Mouse (Mus musculus): Measurements from ENCODE around the gene St6galnac5. TPM values are rescaled to one million over a fixed set of nuclear protein-coding genes. Genes with fewer than 3 reads are reported as not detected.

The St6galnac5 gene
- polyA plus RNA-seq, 1 experiment from 2014 or later: 0.66 TPM

DNA sequence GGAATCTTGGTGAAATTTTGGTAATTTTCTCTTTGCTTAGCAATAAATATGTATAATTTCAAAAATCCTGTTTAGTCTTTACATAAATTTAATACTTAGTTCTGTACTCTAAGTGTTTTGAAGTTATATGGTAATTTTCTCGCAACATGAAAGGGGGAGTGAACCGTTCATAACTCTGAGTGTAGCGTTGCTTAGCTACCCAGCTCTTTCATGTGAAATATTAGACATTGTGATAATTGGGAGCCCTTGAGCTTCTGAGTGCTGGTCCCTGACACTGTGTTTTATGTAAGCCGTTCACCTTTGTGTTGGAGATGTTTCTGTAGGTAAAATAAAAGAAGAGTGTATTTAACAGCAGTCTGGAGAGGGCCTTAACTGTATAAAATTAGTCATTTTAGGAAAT lies 202.2 kb downstream of the St6galnac5 start:
- WGBS: 91% methylated on average over 4 of the region's 4 CpGs
- no peaks in the 10 kb centered on the region for H3K27me3 ChIP-seq (ENCODE audit: low read depth, poor library complexity, severe bottlenecking)

DNA sequence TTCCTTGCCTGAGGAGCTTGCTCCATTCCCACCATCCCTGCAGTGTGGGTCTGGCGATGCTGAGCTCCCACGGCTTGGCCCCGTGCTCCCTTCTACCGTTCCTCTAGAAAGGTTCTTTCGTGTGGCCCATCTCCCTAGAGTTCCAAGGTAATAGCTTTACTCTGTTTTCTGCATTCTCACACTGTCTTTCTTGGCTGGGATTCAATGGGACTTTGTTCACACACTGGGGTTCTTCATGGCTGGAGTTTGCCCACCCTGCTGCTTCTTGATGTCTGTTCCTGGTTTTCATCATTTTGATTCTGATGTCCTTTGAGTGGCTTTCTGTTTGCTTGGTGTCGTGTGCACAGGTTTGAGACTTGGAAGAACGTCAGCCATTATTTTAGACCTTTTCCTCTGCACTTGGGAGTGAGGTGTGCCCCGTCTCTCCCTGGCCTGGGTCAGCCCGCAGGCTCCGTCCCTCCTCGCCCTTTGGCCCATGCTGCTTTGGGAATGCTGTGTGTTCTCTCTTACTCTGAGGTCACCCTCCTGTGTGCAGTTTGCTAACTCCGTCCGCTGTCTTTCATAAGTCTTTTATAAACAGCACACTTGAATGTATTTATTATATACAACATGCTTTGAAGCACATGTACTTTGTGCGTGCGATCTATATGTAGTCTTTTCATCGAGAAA lies 205.0 kb downstream of the St6galnac5 start:
- no peak for DNase-seq (ENCODE audit: low spot score)
- Histone ChIP-seq H3K9me3 (replicated peaks) (no peaks in the 10 kb centered on the region), H3K27me3 (ENCODE audit: low read depth, poor library complexity, severe bottlenecking) (no peaks in the 10 kb centered on the region), H3K36me3 (no peaks in the 10 kb centered on the region), H3K27ac (no peak overlapping the region), H3K4me1 (no peaks in the 10 kb centered on the region), H3K4me3 (no peak overlapping the region)
- 86% methylated on average over 16 of the region's 16 CpGs for WGBS

More for the DNA sequence above, 202.2 kb downstream of the St6galnac5 start:
- Histone ChIP-seq H3K36me3 (no peaks in the 10 kb centered on the region), H3K9me3 (replicated peaks) (no peaks in the 10 kb centered on the region), H3K4me3 (no peak overlapping the region), H3K27ac (no peak overlapping the region), H3K4me1 (no peaks in the 10 kb centered on the region)
- DNase-seq (ENCODE audit: low spot score): no peak

DNA sequence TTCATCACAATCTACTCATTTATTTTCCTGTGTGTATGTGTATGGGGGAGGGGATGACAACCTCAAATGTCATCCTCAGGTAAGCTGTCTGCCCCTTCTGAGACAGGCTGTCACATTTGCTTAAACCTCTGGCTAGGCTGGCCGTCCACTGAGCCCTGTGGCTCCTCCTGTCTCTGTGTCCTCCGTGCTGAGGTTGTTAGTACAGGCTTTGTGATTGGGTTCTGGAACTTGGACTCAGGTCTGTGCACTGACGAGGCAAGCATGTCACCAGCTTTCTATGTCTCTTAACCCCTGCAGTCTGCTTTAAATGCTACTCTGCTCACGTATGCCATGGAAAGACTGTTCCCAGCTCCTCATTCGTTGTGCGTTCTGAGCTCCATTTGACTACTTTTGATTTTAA lies 205.7 kb downstream of the St6galnac5 start:
- WGBS: 79% methylated on average over 6 of the region's 6 CpGs
- no peak overlapping the region for H3K27ac ChIP-seq
- H3K36me3 ChIP-seq: no peaks in the 10 kb centered on the region
- no peaks in the 10 kb centered on the region for H3K4me1 ChIP-seq
- no peak for DNase-seq (ENCODE audit: low spot score)
- H3K9me3 ChIP-seq (replicated peaks): no peaks in the 10 kb centered on the region
- no peak overlapping the region for H3K4me3 ChIP-seq
- no peaks in the 10 kb centered on the region for H3K27me3 ChIP-seq (ENCODE audit: low read depth, poor library complexity, severe bottlenecking)

DNA sequence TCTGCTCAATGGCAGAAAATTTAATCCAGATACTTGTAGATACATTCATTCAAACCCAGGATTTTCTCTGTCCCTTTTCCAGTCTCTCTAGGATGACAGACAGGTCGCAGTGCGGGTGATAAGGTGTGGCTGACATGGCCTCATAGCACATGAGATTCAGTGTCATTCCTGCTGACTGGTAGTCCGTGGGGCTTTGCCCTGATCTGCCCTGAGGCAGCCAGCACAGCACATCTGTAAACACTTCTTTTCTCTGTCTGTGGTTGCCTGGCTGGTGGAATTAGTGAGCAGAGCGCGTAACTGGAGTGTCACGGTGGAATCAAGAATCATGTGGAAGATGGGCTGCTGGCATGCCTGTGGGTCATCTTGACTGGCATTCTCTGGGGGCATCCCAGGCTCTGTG lies 212.0 kb downstream of the St6galnac5 start:
- H3K27me3 ChIP-seq (ENCODE audit: low read depth, poor library complexity, severe bottlenecking): no peaks in the 10 kb centered on the region
- no peak for DNase-seq (ENCODE audit: low spot score)
- H3K36me3 ChIP-seq: peaks cover 20% of the 10 kb centered on the region
- 88% methylated on average over 6 of the region's 6 CpGs for WGBS
- no peak overlapping the region for H3K27ac ChIP-seq
- H3K4me1 ChIP-seq: no peaks in the 10 kb centered on the region; the same call in 1 of the 2 replicates
- H3K4me3 ChIP-seq: no peak overlapping the region
- no peaks in the 10 kb centered on the region for H3K9me3 ChIP-seq (replicated peaks)

DNA sequence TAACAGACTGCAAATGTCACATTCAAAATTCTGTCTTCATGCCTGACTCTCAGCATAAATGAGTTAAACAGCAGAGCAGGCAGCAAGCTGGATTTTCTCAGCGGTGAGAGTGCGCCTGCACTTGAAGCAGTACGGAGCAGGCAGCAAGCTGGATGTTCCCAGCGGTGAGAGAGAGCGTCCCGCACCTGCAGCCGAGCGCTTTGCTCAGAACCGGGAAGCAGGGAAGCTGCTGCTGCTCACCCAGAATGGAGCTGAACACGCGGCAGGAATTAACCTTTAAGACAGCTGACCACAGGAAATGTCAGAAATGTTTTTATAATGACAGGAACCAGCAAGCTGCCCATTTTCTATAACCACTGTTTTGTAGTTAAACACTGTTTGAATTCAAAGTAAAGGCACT lies 214.6 kb downstream of the St6galnac5 start:
- no peak for DNase-seq (ENCODE audit: low spot score)
- no peaks in the 10 kb centered on the region for H3K27me3 ChIP-seq (ENCODE audit: low read depth, poor library complexity, severe bottlenecking)
- 87% methylated on average over 11 of the region's 11 CpGs for WGBS
- peaks cover 15% of the 10 kb centered on the region for H3K4me1 ChIP-seq
- no peak overlapping the region for H3K27ac ChIP-seq
- H3K9me3 ChIP-seq (replicated peaks): no peaks in the 10 kb centered on the region
- H3K36me3 ChIP-seq: peaks cover 20% of the 10 kb centered on the region
- no peak overlapping the region for H3K4me3 ChIP-seq
